Mouse (Mus musculus) kidney, adult 8-10 months (tissue): ENCODE results near the gene Tuba1c.

Experiments
- DNase-seq, 2 experiments: peaks; one replicate each; pipeline ENCODE4 v3.0.0; 2022

Gene Tuba1c

DNA sequence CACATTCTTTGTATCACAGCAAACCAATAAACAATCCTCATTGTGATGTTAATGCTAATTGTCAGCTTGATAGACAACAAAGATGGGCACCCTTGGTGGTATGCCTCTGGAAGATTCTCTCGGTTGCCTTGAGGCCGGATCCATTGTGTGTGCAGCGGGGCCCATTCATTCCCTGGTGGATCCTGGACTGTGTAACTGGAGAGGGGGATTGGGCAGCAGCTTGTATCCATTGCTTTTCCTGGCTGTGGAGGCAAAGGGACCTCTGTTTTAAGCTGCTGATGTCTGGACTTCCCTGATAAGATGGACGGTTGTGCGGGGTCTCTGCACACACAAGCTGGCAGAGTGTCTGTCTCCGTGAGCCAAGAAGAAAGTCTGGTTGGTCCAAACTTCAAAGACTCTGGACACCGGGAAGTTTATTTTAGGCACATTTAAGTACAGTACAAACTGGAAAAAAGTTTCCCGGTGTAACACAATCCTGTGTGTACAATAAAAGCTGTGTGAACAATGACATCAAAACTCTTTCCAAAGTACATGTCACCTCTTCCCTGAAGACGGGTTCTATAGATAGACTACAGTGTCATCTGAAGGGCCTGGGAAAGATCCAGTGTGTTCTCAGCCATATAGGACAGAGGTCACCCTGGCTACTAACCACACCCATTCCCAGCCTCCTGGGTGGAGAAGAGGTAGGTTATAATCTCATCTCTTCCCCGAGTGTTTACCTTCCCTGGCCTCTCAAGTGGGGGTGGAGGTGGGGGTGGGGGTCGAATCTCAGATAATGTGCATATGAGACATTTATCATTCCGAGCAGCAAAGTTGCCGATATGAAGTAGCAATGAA lies 31.5 kb upstream of the Tuba1c start:
- no peak for DNase-seq

DNA sequence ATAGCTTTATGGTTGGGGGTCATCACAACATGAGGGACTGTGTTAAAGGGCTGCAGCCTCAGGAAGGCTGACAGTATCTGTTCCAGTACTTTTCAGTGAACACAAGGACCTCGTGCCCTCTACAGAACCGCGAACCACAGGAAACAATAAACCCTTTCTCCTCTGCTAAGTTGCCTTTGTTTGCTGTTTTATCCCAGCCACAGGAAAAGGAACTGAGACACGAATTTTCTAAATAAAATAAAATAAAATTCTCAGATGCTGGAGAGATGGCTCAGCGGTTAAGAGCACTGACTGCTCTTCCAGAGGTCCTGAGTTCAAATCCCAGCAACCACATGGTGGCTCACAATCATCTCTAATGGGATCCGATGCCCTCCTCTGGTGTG lies 30.9 kb upstream of the Tuba1c start:
- no peak for DNase-seq

DNA sequence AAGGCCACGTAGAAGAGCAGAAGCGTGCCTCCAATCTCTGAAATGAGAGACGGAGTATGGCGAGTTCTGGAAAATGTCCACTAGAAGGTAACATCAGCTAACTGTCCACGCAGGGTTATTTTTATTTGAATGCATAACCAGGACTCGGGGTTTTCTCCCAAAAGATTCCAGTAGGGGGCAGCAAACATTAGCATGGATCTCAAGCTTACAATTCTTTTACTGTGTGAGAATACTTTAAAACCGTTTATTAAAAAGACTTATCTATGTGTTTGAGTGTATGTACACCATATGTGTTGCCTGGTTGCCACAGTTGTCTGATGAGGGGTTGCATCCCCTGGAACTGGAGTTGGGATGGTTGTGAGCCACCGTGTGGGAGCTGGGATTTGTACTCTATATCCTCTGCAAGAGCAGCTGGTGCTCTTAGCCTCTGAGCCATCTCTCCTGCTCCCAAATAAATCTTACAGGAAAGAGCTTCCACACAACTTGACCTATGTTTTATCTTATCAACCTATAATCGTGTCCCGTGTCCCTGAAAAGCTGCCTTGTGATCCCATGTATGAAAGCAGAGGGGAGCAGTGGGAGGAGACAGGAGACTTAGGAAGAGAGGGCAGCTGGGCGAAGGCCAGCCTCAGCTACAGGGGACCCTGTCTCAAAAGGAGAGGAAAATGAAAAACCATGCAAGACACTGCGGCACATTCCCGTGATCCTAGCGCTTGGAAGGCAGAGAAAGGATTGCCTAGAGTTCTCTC lies 29.0 kb upstream of the Tuba1c start:
- peak; percentile 55 to 71 for DNase-seq

DNA sequence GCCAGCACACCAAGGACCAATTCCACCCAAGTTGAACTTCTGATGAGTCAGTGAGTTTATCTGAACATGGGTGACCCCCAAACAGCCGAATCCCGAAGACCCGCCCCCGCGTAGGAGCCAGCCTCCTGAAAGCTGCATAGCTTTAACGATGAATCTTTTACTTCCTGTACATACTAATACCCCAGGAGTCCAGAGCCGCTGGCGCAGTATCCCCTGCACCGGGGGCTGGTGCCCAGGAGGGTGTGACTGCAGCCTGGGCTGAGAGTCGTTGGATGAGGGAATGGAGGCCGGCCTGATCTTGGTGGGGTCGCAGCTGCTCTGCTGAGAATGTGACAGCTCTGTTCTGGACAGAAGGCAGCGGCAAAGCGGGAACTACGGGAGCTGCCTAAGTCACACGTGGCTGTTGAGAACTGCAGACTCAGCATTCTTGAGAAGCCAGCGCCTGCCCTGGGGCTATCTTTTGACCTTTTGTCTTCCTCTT lies 28.2 kb upstream of the Tuba1c start:
- no peak for DNase-seq

DNA sequence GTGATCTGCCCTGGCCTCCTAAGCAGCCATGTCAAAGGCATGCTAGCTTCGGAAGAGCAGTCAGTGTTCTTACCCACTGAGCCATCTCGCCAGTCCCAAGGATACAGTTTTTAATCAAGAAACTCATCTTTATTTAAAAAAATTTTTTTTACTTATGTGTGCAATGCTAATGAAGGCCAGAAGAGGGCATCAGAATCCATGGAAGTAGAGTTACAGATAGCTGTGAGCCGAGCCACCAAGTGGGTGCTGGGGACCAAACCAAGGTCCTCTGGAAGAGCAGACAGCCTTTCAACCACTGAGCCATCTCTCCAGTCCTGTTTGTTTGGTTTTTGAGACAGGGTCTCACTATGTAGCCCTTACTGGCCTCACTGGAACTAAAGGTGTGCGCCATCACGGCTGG lies 26.1 kb upstream of the Tuba1c start:
- DNase-seq, result no peak

DNA sequence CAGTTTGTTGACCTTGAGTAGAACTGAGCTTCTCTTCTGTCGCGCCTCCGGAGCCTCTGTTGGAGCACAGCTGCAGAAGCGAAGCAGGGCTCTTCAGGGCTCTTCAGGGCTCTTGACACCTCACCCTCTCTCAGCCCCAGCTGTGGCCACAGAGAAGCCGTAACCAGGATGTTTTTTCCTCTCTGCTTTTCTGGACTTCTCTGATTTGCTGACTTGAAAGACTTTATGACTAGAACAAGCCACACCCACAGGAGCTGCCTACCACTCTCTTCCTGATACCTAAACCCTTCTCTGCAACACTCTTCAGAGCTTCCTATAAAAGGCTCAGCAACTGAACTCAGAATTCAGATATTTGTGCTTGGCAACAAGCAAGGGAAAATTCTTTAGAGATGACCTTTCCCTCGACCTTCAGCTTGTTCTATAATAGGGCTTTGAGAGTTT lies 20.9 kb upstream of the Tuba1c start:
- no peak for DNase-seq

DNA sequence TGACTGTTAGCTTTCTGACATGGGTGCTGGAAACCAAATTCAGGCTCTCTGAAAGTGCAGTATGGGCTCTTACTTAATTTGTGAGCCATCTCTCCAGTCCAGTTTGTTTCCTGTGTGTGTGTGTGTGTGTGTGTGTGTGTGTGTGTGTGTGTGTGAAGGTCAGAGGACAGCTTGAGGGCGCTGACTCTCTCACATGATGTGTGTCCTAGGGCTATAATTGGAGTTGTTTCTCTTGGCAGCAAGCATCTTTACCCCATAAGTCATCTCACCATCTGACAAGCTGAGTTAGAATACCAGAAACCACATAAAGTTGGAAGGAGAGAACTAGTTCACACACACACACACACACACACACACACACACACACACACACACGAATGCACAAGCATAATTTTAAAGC lies 18.8 kb upstream of the Tuba1c start:
- DNase-seq, result peak in 1 of 2 experiments; percentile 52

DNA sequence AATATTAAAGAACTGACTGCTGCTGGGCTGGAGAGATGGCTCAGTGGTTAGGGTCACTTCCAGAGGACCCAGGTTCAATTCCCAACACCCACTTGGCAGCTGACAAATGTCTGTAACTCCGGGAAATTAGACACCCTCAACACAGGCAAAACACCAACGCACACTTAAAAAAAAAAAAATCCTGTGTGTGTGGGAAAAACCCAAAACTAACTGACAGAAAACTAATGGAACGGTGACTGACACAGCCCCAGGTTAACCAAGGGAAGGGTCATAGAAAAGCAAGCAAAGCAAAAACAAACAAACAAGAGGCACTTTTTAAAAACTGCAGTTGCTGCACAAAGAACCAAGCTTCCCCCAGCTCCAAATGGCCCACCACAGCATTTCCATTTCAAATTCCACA lies 17.7 kb upstream of the Tuba1c start:
- no peak for DNase-seq

DNA sequence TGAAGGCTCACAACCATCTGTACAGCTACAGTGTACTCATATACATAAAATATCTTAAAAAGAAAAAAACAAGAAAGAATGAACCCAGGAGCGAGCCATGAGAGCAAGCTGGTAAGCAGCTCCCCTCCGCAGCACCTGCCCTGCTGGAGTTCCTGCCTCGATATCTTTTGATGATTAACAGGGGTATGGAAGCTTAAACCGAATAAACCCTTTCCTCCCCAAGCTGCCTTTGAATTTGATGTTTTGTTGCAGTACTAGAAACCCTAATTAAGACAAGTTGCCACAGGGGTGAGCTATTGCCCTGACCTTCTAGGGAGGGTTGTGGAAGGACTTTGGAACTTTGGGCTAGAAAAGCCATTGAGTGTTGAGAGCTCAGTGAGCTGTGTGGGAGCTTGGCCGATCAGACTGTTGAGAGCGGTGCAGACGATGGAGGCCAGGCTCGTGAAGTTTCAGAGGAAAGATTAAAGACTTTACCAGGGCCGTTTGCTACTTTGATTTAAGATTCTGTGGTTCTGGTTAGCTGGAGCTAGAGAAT lies 15.1 kb upstream of the Tuba1c start:
- DNase-seq, result peak; percentile 55 to 58

DNA sequence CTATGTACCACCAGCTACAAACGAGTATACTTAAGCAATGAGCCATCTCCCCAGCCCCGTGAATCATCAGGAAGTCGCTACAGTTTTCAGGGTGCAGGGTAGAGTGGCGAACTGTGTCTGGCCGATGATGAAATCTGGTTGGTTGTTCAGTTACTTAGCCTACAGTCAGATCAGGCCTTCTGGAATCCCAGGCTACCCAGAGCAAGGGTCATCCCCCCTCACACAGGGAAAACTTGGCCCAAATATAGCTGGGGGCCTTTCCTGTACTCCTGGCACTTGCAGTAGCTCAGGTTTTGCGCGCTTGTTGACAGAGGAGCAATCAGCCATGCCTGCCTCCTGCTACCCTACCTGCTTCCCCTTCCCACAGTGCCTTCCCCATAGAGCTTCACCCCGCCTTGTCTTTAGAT lies 12.3 kb upstream of the Tuba1c start:
- peak; percentile 52 to 75 for DNase-seq

DNA sequence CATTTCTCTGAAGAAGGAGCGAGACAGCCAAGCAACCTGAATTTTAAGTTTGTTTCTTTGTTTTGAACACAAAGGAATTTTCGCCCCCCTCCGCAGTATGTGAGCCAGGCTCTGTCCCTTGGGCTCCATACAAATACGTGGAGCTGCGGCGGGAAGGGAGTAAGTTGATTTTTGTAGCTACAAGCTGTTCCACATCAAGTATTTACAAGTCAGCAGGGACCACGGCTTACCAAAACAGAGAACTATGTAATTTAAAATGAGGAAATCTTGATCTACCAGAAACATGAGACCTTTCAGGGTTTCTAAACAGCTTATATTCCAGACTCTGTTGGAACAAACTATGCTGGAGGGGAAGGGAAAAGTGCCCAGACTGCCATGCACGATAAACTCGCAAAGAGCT lies 11.7 kb upstream of the Tuba1c start:
- peak in 1 of 2 experiments; percentile 76 for DNase-seq

DNA sequence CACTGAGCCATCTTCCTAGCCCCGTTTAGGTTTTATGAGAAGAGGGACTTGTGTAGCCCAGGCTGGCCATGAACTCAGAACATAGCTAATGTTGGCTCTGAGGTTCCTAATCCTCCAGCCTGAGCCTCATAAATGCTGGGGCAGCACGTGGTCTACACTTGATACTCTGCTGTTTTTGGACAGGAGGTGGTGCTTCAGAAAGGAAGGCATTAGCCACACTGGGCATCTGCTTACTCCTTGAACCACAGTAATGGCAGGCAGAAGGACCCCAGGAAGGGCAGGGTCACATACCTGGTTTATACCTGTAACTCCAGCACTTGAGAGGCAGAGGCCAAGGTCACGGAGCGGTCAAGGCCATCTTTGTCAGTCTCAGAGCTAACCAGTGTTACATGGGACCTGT lies 11.1 kb upstream of the Tuba1c start:
- no peak for DNase-seq

DNA sequence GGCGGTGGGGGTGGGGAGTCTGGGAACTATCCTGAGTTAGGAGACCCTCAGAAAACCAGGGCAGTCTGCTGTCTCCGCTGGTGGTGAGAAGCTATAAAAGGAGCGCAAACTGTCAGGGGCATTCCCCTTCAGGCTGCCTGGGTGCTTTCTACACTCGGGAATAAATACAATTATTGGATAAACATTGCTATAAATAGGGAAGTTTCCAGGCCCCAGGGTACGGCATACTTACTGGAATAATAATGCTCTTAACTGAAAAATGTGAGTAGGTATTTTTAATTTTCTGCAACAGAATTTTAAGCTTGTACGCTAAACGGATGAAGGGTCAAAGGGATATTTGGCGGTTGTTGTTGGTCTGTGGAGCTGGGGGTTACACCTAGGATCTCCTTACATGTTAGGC lies 10.3 kb upstream of the Tuba1c start:
- DNase-seq, result no peak

DNA sequence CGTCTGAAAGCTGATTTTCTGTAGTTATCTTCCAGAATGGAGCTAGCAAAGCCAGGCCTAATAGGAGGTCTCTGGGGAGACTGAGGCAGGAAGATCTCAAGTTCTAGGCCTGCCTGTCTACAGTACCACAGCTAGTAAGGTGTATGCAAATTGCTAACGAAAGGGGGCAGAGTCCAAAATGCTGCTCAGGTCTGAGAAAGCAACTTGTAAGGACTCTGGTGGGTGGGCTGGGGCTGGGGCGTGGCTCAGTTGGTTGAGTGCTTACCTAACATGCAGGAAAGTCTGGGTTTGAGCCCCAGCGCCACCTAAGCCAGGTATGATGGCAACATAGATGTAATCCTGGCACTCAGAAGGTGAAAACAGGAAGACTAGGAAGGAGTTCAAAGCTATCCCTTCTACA lies 9.5 kb upstream of the Tuba1c start:
- no peak for DNase-seq

DNA sequence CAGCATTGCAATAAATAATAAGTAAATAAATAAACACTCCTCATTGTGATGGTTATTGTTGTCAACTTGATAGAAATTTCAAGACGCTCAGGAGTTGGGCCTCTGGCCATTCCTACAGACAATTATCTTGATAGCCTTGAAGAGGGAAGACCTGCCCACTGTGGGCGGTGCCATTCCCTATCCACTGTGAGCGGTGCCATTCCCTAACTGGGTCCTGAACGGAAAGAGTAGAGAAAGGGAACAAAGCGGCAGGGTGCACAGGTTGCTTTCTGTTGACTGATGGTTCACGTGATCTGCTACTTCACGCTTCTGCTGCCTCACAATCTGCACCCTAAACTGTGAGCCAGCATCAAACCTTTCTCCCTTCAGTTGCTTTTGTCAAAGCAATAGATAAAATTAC lies 8.4 kb upstream of the Tuba1c start:
- DNase-seq, result no peak

DNA sequence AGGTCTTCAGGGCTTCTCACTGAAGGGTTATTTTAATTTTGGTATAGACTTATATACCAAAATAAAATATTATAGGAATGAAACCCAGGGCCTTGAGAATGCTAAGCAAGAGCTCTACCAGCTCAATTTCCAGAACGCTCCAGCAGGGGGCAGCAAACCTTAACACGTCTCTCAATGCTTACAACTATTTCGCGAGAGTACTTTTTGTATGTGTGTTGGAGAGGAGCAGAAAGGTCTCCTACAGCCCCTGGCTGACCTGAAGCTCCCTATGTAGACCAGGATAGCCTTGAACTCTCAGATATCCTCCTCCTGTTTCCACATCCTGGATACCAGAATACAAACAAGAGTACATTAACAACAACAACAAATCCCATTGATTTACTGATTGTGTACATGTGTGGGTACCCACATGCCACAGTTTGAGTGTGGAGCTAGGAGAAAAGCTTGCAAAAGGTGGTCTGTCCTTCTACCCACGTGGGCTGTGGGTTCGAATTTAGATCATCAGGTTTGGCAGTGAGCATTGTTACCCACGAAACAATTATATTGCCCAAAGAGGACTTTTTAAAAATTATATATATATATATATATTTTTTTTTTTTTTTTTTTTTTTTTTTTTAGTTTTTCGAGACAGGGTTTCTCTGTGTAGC lies 4.9 kb upstream of the Tuba1c start:
- peak; percentile 70 to 87 for DNase-seq

DNA sequence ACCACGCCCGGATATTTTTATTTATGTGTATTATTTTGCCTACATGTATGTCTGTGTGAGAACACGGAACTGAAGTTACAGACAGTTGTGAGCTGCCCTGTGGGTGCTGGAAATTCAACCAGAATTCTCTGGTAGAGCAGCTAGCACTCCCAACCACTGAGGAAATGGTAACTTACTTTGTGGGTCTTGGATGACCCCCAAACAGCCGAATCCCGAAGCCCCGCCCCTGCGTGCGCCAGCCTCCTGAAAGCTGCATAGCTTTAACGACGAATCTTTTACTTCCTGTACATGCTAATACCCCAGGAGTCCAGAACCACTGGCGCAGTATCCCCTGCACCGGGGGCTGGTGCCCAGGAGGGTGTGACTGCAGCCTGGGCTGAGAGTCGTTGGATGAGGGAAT lies 4.3 kb upstream of the Tuba1c start:
- no peak for DNase-seq

DNA sequence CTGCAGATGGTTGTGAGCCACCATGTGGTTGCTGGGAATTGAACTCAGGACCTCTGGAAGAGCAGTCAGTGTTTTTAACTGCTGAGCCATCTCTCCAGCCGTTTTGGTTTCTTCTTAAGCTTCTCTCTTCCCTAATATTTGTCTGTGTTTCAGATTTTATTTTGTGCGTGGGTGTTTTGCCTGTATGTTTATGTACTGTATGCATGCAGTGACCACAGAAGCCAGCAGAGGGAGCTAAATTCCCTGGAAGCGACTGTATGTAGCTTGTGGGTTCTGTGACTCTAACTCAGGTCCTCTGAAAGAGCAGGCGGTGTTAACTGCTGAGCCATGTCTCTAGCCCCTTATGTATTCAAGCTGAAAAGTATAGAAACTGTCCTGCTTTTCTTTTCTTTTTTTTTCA lies 3.4 kb upstream of the Tuba1c start:
- no peak for DNase-seq

DNA sequence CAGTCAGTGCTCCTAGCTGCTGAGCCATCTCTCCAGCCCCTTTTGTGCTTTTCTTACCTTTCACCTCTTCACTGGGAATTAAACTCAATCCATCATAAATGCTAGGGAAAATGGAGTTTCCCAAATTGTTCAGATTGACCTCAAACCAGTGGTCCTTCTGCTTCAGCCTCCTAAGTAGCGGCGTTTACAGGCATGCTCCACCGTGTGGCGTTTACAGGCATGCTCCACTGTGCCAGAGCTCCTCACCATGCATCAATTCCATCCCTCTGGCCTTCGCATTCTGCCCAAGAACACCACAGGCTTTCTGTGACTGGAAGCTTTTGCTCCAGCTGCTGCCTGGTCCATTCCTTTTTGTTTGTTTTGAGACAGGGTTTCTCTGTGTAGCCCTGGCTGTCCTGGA lies 2.6 kb upstream of the Tuba1c start:
- DNase-seq, result no peak

DNA sequence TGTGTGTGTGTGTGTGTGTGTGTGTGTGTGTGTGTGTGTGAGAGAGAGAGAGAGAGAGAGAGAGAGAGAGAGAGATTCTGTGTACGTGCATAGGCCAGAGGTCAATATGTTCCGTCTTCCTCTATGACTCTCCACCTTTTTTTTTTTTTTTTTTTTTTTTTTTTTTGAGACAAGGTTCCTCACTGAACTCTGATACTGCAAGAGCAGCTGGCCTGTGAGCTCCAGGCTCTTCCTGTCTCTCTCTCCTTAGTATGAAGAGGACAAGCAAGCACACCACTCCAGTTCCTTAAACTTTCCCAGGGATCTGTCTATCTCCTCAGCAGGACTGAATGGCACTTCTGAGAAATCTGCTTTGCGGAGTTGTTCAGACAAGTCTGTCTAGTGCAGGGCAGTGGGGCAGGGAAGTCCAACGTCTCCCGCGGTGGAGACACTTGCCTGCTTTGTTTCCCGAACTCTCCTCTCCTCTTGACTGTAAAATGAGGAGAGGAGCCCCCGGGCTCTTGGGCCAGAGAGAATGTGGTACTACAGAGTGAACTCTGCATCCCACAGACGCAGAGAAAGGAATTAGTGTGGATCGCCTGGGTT lies 725 bp upstream of the Tuba1c start:
- DNase-seq, result no peak

DNA sequence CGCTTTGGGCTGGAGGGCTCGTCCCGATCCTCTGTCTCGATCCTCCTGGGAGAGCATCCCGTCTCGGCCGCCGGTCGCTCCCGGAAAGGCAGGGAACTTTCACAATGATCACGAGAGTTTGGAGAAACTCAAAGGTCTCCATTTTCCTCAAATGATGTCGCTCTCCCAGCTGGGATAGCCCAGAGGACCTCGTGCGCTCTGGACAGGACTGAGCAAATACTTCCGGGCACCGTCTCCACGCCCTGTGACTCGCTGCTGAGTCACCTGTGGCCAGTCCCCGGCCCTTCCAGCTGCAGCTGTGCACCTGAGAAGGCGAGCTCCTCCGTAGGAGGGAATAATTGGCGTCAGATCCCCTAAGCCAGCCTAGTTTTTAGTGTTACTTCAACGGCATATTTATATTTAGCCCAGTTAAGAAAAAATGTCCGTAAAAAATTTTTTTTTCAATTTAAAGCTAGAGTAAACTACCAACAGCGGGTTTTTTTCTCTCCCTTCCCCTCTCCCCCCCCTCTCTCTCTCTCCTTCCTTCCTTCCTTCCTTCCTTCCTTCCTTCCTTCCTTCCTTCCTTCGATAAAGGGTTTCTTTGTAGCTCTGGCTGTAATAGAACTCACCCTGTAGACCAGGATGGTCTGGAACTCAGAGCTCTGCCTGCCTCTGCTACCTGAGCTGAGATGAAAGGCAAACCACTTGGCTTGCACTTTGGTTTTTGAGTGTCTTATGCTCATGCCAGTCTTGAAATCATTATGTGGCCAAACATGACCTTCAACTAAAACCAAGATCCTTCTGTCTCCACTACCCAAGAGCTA lies 1.1 kb downstream of the Tuba1c start:
- DNase-seq, result peak; percentile 62 to 65

DNA sequence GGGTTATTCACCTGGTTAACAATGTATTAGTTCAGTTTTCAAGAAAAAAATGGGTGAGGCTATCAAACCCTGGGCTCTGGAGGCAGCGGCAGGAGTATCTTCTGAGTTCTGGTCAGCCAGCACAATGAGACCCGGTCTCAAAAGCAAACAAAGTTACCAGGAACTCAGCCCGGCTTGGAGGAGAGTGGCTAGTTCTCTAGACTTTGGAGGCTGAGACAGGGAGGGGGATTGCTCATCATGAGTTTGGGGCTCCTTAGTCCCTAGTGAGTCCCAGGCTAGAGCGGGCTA lies 1.6 kb downstream of the Tuba1c start:
- DNase-seq, result no peak
